Mouse (Mus musculus) embryonic facial prominence, embryonic 10.5 days (tissue): ENCODE results near the gene Trim9. TPM values are rescaled to one million over a fixed set of nuclear protein-coding genes. Genes with fewer than 3 reads are reported as not detected.

Experiments
- DNase-seq: peaks from one replicate; pipeline ENCODE4 v3.0.0-alpha.2; 2017; ENCODE audit warnings: low spot score
- H3K27ac ChIP-seq: fragments of 300-500 bp; sonication (generic); replicated peaks from 2 replicates; pipeline ENCODE4 v1.5.1; 2016; ENCODE audit warnings: mild to moderate bottlenecking
- H3K27me3 ChIP-seq: fragments of 300-500 bp; sonication (generic); replicated peaks from 2 replicates; pipeline ENCODE4 v1.6.1; 2016; ENCODE audit warnings: low read depth, mild to moderate bottlenecking; ENCODE audit not compliant: poor library complexity, severe bottlenecking
- H3K36me3 ChIP-seq: fragments of 300-500 bp; sonication (generic); replicated peaks from 2 replicates; pipeline ENCODE4 v1.6.1; 2016; ENCODE audit warnings: mild to moderate bottlenecking, moderate library complexity
- H3K4me1 ChIP-seq: fragments of 300-500 bp; sonication (generic); 2 replicates; pipeline ENCODE4 v1.6.1; 2016
- H3K4me3 ChIP-seq: fragments of 300-500 bp; sonication (generic); 2 replicates; pipeline ENCODE4 v1.5.1; 2016; ENCODE audit warnings: mild to moderate bottlenecking, moderate library complexity
- H3K9me3 ChIP-seq: fragments of 300-500 bp; sonication (generic); 2 replicates; pipeline ENCODE4 v1.6.1; 2016; ENCODE audit warnings: mild to moderate bottlenecking
- WGBS: fragments of 180-500 bp; shearing (Covaris S2); methylation state at CpG from one replicate; pipeline ENCODE4 v1.1.7; 2016; 5-methylcytosine and 5-hydroxymethylcytosine counted together
- polyA plus RNA-seq: library from polyadenylated mRNA; unstranded; fragments of >200 nt; fragmentation: Nextera tagmentation; extraction: Ambion mirVana; gene quantifications from 2 replicates; pipeline ENCODE4 v1.2.1, GENCODE M21; 2016

Trim9 gene
- polyA plus RNA-seq, 1 experiment from 2014 or later, result 3.4 TPM

- Histone ChIP-seq H3K9me3 (no peaks in the 10 kb centered on the region), H3K4me3 (no peak overlapping the region), H3K27ac (no peak overlapping the region), H3K4me1 (no peaks in the 10 kb centered on the region), H3K36me3 (no peaks in the 10 kb centered on the region), H3K27me3 (no peaks in the 10 kb centered on the region)
- WGBS, result 87% methylated on average over 5 of the region's 5 CpGs
- DNase-seq, result no peak
Observed at GRCm38 (mm10) chr12:70307062-70307461, 40.4 kb downstream of the Trim9 start.

GRCm38 (mm10) chr12:70304014-70304413 lies 43.4 kb downstream of the Trim9 start:
- Histone ChIP-seq H3K9me3 (no peaks in the 10 kb centered on the region), H3K27ac (no peak overlapping the region), H3K4me1 (no peaks in the 10 kb centered on the region), H3K27me3 (no peaks in the 10 kb centered on the region), H3K4me3 (no peak overlapping the region), H3K36me3 (no peaks in the 10 kb centered on the region)
- WGBS, result 88% methylated on average over 6 of the region's 6 CpGs
- no peak for DNase-seq

GRCm38 (mm10) chr12:70303525-70303924 lies 43.9 kb downstream of the Trim9 start:
- 88% methylated on average over 7 of the region's 7 CpGs for WGBS

GRCm38 (mm10) chr12:70302022-70302720 lies 45.2 kb downstream of the Trim9 start:
- 73% methylated on average over 5 of the region's 5 CpGs for WGBS
- H3K36me3 ChIP-seq, result no peaks in the 10 kb centered on the region
- no peaks in the 10 kb centered on the region for H3K9me3 ChIP-seq
- H3K27me3 ChIP-seq, result no peaks in the 10 kb centered on the region
- no peak overlapping the region for H3K4me3 ChIP-seq
- H3K27ac ChIP-seq, result no peak overlapping the region
- no peak for DNase-seq
- no peaks in the 10 kb centered on the region for H3K4me1 ChIP-seq

More at GRCm38 (mm10) chr12:70303525-70303924, 43.9 kb downstream of the Trim9 start:
- Histone ChIP-seq H3K36me3 (no peaks in the 10 kb centered on the region), H3K27me3 (no peaks in the 10 kb centered on the region), H3K4me3 (no peak overlapping the region), H3K27ac (no peak overlapping the region), H3K4me1 (no peaks in the 10 kb centered on the region), H3K9me3 (no peaks in the 10 kb centered on the region)
- DNase-seq, result no peak

- H3K4me1 ChIP-seq, result 0 out of 2 replicates have a peak, but pooled peaks cover 7% of the 10 kb centered on the region
- WGBS, result 64% methylated on average over 5 of the region's 5 CpGs
- no peak overlapping the region for H3K27ac ChIP-seq
- no peaks in the 10 kb centered on the region for H3K9me3 ChIP-seq
- no peaks in the 10 kb centered on the region for H3K27me3 ChIP-seq
- H3K36me3 ChIP-seq, result no peaks in the 10 kb centered on the region
- H3K4me3 ChIP-seq, result no peak overlapping the region
- no peak for DNase-seq
Observed at GRCm38 (mm10) chr12:70293927-70294684, 53.3 kb downstream of the Trim9 start.

- WGBS, result 83% methylated on average over 10 of the region's 10 CpGs
- Histone ChIP-seq H3K4me1 (0 out of 2 replicates have a peak, but pooled peaks cover 7% of the 10 kb centered on the region), H3K27ac (no peak overlapping the region), H3K9me3 (no peaks in the 10 kb centered on the region), H3K36me3 (no peaks in the 10 kb centered on the region), H3K27me3 (no peaks in the 10 kb centered on the region), H3K4me3 (no peak overlapping the region)
- DNase-seq, result no peak
Observed at GRCm38 (mm10) chr12:70293165-70293926, 54.1 kb downstream of the Trim9 start.

GRCm38 (mm10) chr12:70285521-70285920 lies 61.9 kb downstream of the Trim9 start:
- no peaks in the 10 kb centered on the region for H3K36me3 ChIP-seq
- no peak overlapping the region for H3K27ac ChIP-seq
- 82% methylated on average over 5 of the region's 5 CpGs for WGBS
- no peaks in the 10 kb centered on the region for H3K27me3 ChIP-seq
- H3K4me1 ChIP-seq, result peaks cover 14% of the 10 kb centered on the region; the same call in 1 of the 2 replicates
- DNase-seq, result no peak
- H3K4me3 ChIP-seq, result no peak overlapping the region
- H3K9me3 ChIP-seq, result no peaks in the 10 kb centered on the region

- Histone ChIP-seq H3K27me3 (no peaks in the 10 kb centered on the region), H3K36me3 (no peaks in the 10 kb centered on the region), H3K4me1 (peaks cover 14% of the 10 kb centered on the region; the same call in 1 of the 2 replicates), H3K4me3 (no peak overlapping the region), H3K9me3 (no peaks in the 10 kb centered on the region), H3K27ac (no peak overlapping the region)
- WGBS, result 86% methylated on average over 7 of the region's 7 CpGs
- no peak for DNase-seq
Observed at GRCm38 (mm10) chr12:70284979-70285378, 62.4 kb downstream of the Trim9 start.

- Histone ChIP-seq H3K27me3 (no peaks in the 10 kb centered on the region), H3K36me3 (no peaks in the 10 kb centered on the region), H3K4me1 (peaks cover 14% of the 10 kb centered on the region; the same call in 1 of the 2 replicates), H3K4me3 (no peak overlapping the region), H3K9me3 (no peaks in the 10 kb centered on the region), H3K27ac (no peak overlapping the region)
- 91% methylated on average over 10 of the region's 10 CpGs for WGBS
- DNase-seq, result no peak
Observed at GRCm38 (mm10) chr12:70283116-70283731, 64.2 kb downstream of the Trim9 start.

- Histone ChIP-seq H3K9me3 (no peaks in the 10 kb centered on the region), H3K4me1 (0 out of 2 replicates have a peak, but pooled peaks cover 8% of the 10 kb centered on the region), H3K27ac (no peak overlapping the region), H3K4me3 (no peak overlapping the region), H3K36me3 (no peaks in the 10 kb centered on the region), H3K27me3 (no peaks in the 10 kb centered on the region)
- DNase-seq, result no peak
- WGBS, result 94% methylated on average over 2 of the region's 2 CpGs
Observed at GRCm38 (mm10) chr12:70280930-70281329, 66.5 kb downstream of the Trim9 start.

- Histone ChIP-seq H3K4me1 (peaks cover 8% of the 10 kb centered on the region; the same call in 1 of the 2 replicates), H3K4me3 (no peak overlapping the region), H3K9me3 (no peaks in the 10 kb centered on the region), H3K36me3 (no peaks in the 10 kb centered on the region), H3K27me3 (no peaks in the 10 kb centered on the region), H3K27ac (no peak overlapping the region)
- DNase-seq, result no peak
- WGBS, result 89% methylated on average over 10 of the region's 10 CpGs
Observed at GRCm38 (mm10) chr12:70280381-70280780, 67.0 kb downstream of the Trim9 start.
